Mouse (Mus musculus) forelimb bud, embryonic 11.5 days (tissue): ENCODE measurements around the gene Olfr1132.
"Not testable (repeated sequence)": the region's sequence is repeated elsewhere in the genome, so short reads cannot be mapped to it uniquely, and the experiment has no call there.

Source experiments
- DNase-seq: peaks from one replicate; pipeline ENCODE4 v3.0.0-alpha.2; 2012; ENCODE audit warnings: low read depth, low spot score

Gene Olfr1132

DNA sequence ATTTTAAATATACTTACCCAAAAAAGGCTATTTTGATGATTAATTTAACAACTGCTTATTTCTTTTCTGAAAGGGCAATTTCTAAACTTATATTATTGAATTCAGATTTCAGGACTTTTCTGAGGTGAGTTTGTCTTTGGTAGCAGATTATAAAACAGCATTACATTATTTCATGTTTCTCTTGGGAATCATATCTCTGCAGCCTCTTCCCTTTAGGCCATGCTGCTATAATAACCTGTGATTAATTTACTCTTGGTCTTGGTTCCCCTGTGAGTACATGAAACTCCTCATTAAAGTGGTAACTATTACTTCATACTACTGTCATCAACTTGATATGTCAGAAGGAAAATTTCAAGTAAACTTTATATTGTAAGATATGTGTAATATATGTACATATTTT lies at the start of gene Olfr1132:
Olfr1132 (minus strand) TSS at position 101 of the 400 bp plus-strand sequence.
- DNase-seq = no peak

DNA sequence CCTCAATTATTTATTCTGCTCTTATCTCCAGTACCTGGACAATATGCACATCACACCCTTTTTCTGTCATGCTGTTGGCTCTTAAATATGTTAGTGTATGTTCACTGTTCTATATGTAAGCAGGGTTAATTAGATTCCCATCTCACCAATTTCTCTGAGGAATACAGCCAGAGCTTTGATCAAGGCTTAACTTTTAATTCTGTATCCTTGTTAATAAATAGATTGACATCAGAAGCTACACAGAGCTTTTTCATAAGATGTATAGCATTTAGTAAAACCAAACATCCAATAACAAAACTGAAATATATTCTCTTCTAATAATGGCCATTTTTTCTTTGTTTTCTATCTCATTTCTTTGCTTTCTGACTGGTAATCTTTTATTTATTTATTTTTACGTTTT lies 36.2 kb upstream of the Olfr1132 start, which contains the start of gene Olfr1135:
Olfr1135 (minus strand) TSS at position 101 of the 400 bp plus-strand sequence.
- DNase-seq = no peak

DNA sequence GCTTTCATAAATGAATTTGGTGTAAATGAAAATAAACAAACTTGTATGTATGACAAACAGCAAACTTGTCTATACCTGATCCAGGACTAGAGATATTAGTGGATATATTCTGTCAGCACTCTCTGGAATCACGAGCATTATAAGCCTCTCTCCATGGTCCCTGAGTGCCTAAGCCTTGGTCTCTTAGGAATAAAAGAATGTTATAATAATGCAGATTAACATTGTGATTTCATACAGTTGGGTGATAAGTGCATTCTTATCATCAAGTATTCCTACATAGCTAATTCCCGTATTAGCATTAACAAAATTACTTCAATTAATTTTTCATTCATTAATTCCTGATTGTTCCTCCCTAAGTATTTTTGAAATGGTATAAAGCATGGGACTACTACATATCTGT lies 21.0 kb upstream of the Olfr1132 start, which contains the start of gene Olfr1134:
Olfr1134 (minus strand) TSS at position 101 of the 400 bp plus-strand sequence.
- DNase-seq = no peak

DNA sequence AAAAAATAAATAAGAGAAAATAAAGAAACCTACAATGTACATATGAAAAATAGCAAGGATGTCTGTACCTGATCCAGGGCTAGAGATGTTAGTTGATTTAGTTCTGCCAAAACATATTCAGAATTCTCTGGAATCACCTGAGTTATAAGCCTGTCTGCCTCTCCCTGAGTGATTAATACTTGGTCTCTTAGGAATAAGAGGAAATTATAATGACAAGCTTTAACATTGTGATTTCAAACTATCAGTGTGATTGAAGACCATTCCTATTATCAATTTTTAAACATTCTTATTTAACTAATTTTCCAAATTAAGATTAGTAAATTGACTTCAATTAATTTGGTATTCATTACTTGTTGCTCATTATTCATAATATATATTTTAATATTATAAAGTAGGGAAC lies 9.9 kb upstream of the Olfr1132 start, which contains the start of gene Olfr1133:
Olfr1133 (minus strand) TSS at position 101 of the 400 bp plus-strand sequence.
- DNase-seq = no peak

DNA sequence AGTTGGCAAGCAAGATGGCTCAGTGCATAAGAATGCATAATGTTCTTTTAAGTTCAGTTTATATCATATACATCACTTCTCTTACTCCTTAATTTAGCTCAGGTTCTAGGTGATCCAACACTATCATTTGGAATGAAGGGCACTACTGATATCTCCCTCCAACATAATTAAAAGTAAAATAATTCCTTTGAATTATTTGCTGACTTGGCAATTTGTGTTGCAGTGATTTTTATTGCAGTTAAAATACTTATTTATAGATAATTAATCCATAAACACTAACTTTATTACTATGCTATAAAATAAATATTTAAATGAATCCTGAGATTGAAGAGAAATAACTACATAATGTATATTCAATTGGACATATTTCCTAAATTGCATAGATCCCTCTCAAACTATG lies 5.1 kb upstream of the Olfr1132 start:
- DNase-seq = no peak

DNA sequence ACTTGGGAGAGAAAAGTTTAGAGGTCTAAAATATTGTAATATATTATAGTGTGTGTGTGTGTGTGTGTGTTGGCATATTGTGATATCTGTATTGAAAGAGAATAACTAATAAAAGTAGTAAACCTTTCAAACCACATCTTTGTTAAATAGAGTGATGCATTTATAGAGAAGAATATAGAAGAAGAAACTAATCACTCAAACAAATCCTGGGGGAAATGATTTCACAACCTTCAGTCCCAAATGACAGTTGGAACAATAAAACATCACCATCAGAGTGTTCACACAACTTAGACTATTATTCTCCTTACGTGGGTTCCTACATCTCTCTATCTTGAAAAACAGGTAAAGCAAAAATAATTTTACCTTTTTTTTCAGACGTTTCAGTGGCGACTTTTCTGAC lies 10.5 kb downstream of the Olfr1132 start, which contains the start of gene Olfr1131:
Olfr1131 (plus strand) TSS at position 301 of the 400 bp plus-strand sequence.
- DNase-seq = no peak

DNA sequence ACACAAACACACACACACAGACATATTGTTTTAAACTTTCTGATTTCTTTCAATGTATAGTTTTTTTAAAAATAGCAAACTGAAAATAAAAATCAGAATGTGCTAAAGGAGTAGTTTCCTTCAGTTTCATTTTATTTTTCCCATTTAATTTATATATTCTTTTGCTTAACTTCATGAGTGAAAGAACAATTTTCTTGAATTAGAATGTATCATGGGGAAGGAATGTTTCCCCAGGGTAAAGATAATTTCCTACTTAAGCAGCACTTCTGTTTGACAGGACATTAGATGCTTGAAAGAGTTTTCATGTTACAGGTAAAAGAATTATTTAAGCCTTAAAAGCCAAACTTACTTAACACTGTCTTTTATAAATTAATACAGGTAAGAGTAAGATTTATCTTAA lies 31.4 kb downstream of the Olfr1132 start, which contains the start of gene Olfr1130:
Olfr1130 (plus strand) TSS at position 301 of the 400 bp plus-strand sequence.
- DNase-seq = not testable (repeated sequence)
